Mouse (Mus musculus): ENCODE results near the gene Bnipl. TPM values are rescaled to one million over a fixed set of nuclear protein-coding genes. Genes with fewer than 3 reads are reported as not detected.

The Bnipl gene
- polyA plus RNA-seq, 1 experiment from 2014 or later = not detected

GRCm38 (mm10) chr3:95231298-95232221 is 19.4 kb downstream of the Bnipl start, which contains the start of gene Mllt11:
Mllt11 (minus strand) TSS chr3:95232171.
- TF ChIP-seq CTCF (IDR thresholded peaks at IDR 0.05; ENCODE audit: low read depth) = no peak
- no peaks in the 10 kb centered on the region for H3K9me3 ChIP-seq (ENCODE audit: control insufficient read depth)
- peak within 1 kb of the TSS; percentile 89 for H3K9ac ChIP-seq (ENCODE audit: low read depth, low read length)
- H3K36me3 ChIP-seq (ENCODE audit: control insufficient read depth, insufficient read depth) = peaks cover 48% of the 10 kb centered on the region
- H3K27ac ChIP-seq (ENCODE audit: low read depth, low read length) = peak within 1 kb of the TSS; percentile 94
- H3K27me3 ChIP-seq (replicated peaks; ENCODE audit: control insufficient read depth, insufficient read depth, low read length) = no peaks in the 10 kb centered on the region
- WGBS = 78% methylated on average over 13 of the region's 13 CpGs
- H3K4me3 ChIP-seq (ENCODE audit: low read depth, low read length) = 0 out of 2 replicates have a peak within 1 kb of the TSS, but pooled peaks have one; percentile 78
- peak within 1 kb of the TSS; percentile 93 for H3K4me2 ChIP-seq (replicated peaks; ENCODE audit: low read depth)
- ATAC-seq = no peak
- H3K4me1 ChIP-seq (replicated peaks; ENCODE audit: control insufficient read depth, insufficient read depth, low read length) = peaks cover 9% of the 10 kb centered on the region

GRCm38 (mm10) chr3:95230495-95231297 is 20.3 kb downstream of the Bnipl start:
- Histone ChIP-seq H3K27ac (ENCODE audit: low read depth, low read length) (peak overlapping the region; percentile 94), H3K4me3 (ENCODE audit: low read depth, low read length) (peak overlapping the region; percentile 78), H3K4me2 (replicated peaks; ENCODE audit: low read depth) (peak overlapping the region; percentile 93), H3K4me1 (replicated peaks; ENCODE audit: control insufficient read depth, insufficient read depth, low read length) (peaks cover 9% of the 10 kb centered on the region), H3K36me3 (ENCODE audit: control insufficient read depth, insufficient read depth) (peaks cover 40% of the 10 kb centered on the region), H3K9ac (ENCODE audit: low read depth, low read length) (peak overlapping the region; percentile 89), H3K9me3 (ENCODE audit: control insufficient read depth) (no peaks in the 10 kb centered on the region), H3K27me3 (replicated peaks; ENCODE audit: control insufficient read depth, insufficient read depth, low read length) (no peaks in the 10 kb centered on the region)
- WGBS = 24% methylated on average over 8 of the region's 8 CpGs
- ATAC-seq = peak; percentile 25; the same call in 1 of the 2 replicates
- no peak for TF ChIP-seq CTCF (IDR thresholded peaks at IDR 0.05; ENCODE audit: low read depth)

- Histone ChIP-seq H3K27me3 (replicated peaks; ENCODE audit: control insufficient read depth, insufficient read depth, low read length) (no peaks in the 10 kb centered on the region), H3K9ac (ENCODE audit: low read depth, low read length) (peak overlapping the region; percentile 89), H3K27ac (ENCODE audit: low read depth, low read length) (peak overlapping the region; percentile 94), H3K4me2 (replicated peaks; ENCODE audit: low read depth) (peak overlapping the region; percentile 93), H3K36me3 (ENCODE audit: control insufficient read depth, insufficient read depth) (peaks cover 32% of the 10 kb centered on the region), H3K9me3 (ENCODE audit: control insufficient read depth) (no peaks in the 10 kb centered on the region), H3K4me3 (ENCODE audit: low read depth, low read length) (peak overlapping the region; percentile 78), H3K4me1 (replicated peaks; ENCODE audit: control insufficient read depth, insufficient read depth, low read length) (peaks cover 9% of the 10 kb centered on the region)
- peak; percentile 69 for ATAC-seq
- WGBS = 2% methylated on average over 13 of the region's 13 CpGs
- no peak for TF ChIP-seq CTCF (IDR thresholded peaks at IDR 0.05; ENCODE audit: low read depth)
Measured at GRCm38 (mm10) chr3:95229781-95230494, 21.1 kb downstream of the Bnipl start.

- under 1% methylated on average over 43 of the region's 43 CpGs for WGBS
- Histone ChIP-seq H3K27ac (ENCODE audit: low read depth, low read length) (peak overlapping the region; percentile 94), H3K9ac (ENCODE audit: low read depth, low read length) (peak overlapping the region; percentile 89), H3K36me3 (ENCODE audit: control insufficient read depth, insufficient read depth) (peaks cover 24% of the 10 kb centered on the region), H3K4me2 (replicated peaks; ENCODE audit: low read depth) (peak overlapping the region; percentile 93), H3K9me3 (ENCODE audit: control insufficient read depth) (no peaks in the 10 kb centered on the region), H3K4me1 (replicated peaks; ENCODE audit: control insufficient read depth, insufficient read depth, low read length) (peaks cover 9% of the 10 kb centered on the region), H3K4me3 (ENCODE audit: low read depth, low read length) (peak overlapping the region; percentile 78), H3K27me3 (replicated peaks; ENCODE audit: control insufficient read depth, insufficient read depth, low read length) (no peaks in the 10 kb centered on the region)
- ATAC-seq = peak; percentile 48
- TF ChIP-seq CTCF (IDR thresholded peaks at IDR 0.05; ENCODE audit: low read depth) = no peak
Measured at GRCm38 (mm10) chr3:95228894-95229780, 21.9 kb downstream of the Bnipl start.
